Mouse (Mus musculus): ENCODE data around the gene Apoo.

DNA sequence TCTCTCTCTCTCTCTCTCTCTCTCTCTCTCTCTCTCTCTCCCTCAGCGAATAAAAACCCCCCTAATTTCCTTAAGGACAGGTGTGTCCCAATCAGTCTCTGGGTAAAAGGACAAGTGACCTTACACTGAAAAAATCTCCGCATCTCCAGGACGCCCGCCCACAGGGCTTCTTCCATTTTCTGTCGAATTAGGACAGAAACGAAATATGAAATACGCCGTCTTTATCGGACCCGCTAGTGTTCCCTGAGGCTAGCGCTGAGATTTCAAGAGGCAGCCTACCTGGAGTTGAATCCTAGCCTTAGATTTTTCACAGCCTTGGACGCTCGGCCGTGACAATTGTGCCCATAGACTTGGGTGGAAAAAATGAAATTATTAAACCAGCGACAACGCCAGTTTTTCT, 888 bp upstream of the Apoo start:
- TF ChIP-seq POLR2A (IDR thresholded peaks at IDR 0.05; ENCODE audit: low read depth, low read length) (no peak), CTCF (IDR thresholded peaks at IDR 0.05; ENCODE audit: extremely low read depth, insufficient read depth, insufficient read length, insufficient replicate concordance) (no peak)
